ENCODE assay signal across 8 mouse cellular contexts in genomic region chr7:43482090-43482716, GRCm38 (mm10). TPM values are rescaled to one million over a fixed set of nuclear protein-coding genes. Genes with fewer than 3 reads are reported as not detected.
DNase-seq lines count a peak whose midpoint lies in the region; ATAC-seq and TF ChIP-seq lines count a peak whose summit lies in the region.
"Had no signal": no experiment of that assay in that cellular context is flagged by ENCODE, and none has a peak within 500 bp of the region (broad histone marks: within the 10 kb centered on the region; RNA-seq: fewer than 3 reads in every experiment).

No protein-coding gene starts in this region.

- ATAC-seq in forebrain, embryonic 12.5 days (ENCODE audit: low FRiP score): peak; percentile 51
- ATAC-seq in hindbrain, embryonic 16.5 days: peak; percentile 73
- peak; percentile 33 for ATAC-seq in midbrain, embryonic 16.5 days

- intact Hi-C loops in left cerebral cortex, adult 2 months (cut with DNase I): no loop called here
- intact Hi-C loops in left cerebral cortex, postnatal 25 days (cut with DNase I): no loop called here

- peaks cover 26% of the 10 kb centered on the region for H3K27me3 ChIP-seq in forebrain, embryonic 12.5 days
- peaks cover 12% of the 10 kb centered on the region for H3K27me3 ChIP-seq in hindbrain, embryonic 16.5 days (replicated peaks; ENCODE audit: control insufficient read depth, insufficient read depth, low read length)
- peaks cover 8% of the 10 kb centered on the region for H3K27me3 ChIP-seq in midbrain, embryonic 16.5 days (ENCODE audit: control insufficient read depth, insufficient read depth, low read depth, low read length)

- TF ChIP-seq CTCF in left cerebral cortex, adult 2 months (IDR thresholded peaks at IDR 0.05): no peak

- H3K9me3 ChIP-seq in forebrain, embryonic 12.5 days: no peaks in the 10 kb centered on the region
- H3K9me3 ChIP-seq in hindbrain, embryonic 16.5 days (ENCODE audit: control insufficient read depth, low read length): no peaks in the 10 kb centered on the region
- H3K9me3 ChIP-seq in midbrain, embryonic 16.5 days (replicated peaks; ENCODE audit: control insufficient read depth, low read length, poor library complexity, severe bottlenecking): no peaks in the 10 kb centered on the region

- no peak overlapping the region for H3K4me3 ChIP-seq in left cerebral cortex, adult 2 months
- H3K4me3 ChIP-seq in forebrain, embryonic 12.5 days (replicated peaks): no peak overlapping the region
- no peak overlapping the region for H3K4me3 ChIP-seq in hindbrain, embryonic 16.5 days (ENCODE audit: low read length)
- no peak overlapping the region for H3K4me3 ChIP-seq in midbrain, embryonic 16.5 days (ENCODE audit: low read depth, low read length)

- no peak overlapping the region for H3K4me2 ChIP-seq in forebrain, embryonic 12.5 days
- no peak overlapping the region for H3K4me2 ChIP-seq in hindbrain, embryonic 16.5 days (ENCODE audit: low read length)
- no peak overlapping the region for H3K4me2 ChIP-seq in midbrain, embryonic 16.5 days (ENCODE audit: low read length)

- WGBS in forebrain, embryonic 12.5 days: 46% methylated on average over 8 of the region's 8 CpGs
- whole genome bisulfite sequencing in hindbrain, embryonic 16.5 days: 33% methylated on average over 8 of the region's 8 CpGs
- 57% methylated on average over 8 of the region's 8 CpGs for WGBS in midbrain, embryonic 16.5 days

- H3K9ac ChIP-seq in forebrain, embryonic 12.5 days: no peak overlapping the region
- H3K9ac ChIP-seq in hindbrain, embryonic 16.5 days (ENCODE audit: low read depth, low read length): no peak overlapping the region
- no peak overlapping the region for H3K9ac ChIP-seq in midbrain, embryonic 16.5 days (ENCODE audit: low read depth, low read length)

- DNase-seq in left cerebral cortex, adult 2 months (ENCODE audit: extremely low spot score in 1 of 2, low spot score in 2 of 2): no peak
- DNase-seq in left cerebral cortex, postnatal 25 days (ENCODE audit: low spot score in 2 of 2): no peak
- no peak for DNase-seq in urinary bladder, postnatal 10 days (ENCODE audit: low spot score)
- no peak for DNase-seq in spleen, postnatal 10 days (ENCODE audit: low spot score in 2 of 2)
- DNase-seq: layer of hippocampus, adult 9-11 months had no signal

- peaks cover 24% of the 10 kb centered on the region for H3K4me1 ChIP-seq in forebrain, embryonic 12.5 days
- H3K4me1 ChIP-seq in hindbrain, embryonic 16.5 days (ENCODE audit: control insufficient read depth, insufficient read depth, low read depth, low read length): peaks cover 7% of the 10 kb centered on the region
- H3K4me1 ChIP-seq in midbrain, embryonic 16.5 days (ENCODE audit: control insufficient read depth, insufficient read depth, low read length): peaks cover 4% of the 10 kb centered on the region

- H3K36me3 ChIP-seq in forebrain, embryonic 12.5 days (replicated peaks): peaks cover 7% of the 10 kb centered on the region
- no peaks in the 10 kb centered on the region; the same call in 1 of the 2 replicates for H3K36me3 ChIP-seq in hindbrain, embryonic 16.5 days (ENCODE audit: control insufficient read depth, insufficient read depth, low read length)
- H3K36me3 ChIP-seq in midbrain, embryonic 16.5 days (ENCODE audit: control insufficient read depth, insufficient read depth, low read length): no peaks in the 10 kb centered on the region

- peak overlapping the region; percentile 8; the same call in 1 of the 2 replicates for H3K27ac ChIP-seq in left cerebral cortex, adult 2 months
- no peak overlapping the region for H3K27ac ChIP-seq in forebrain, embryonic 12.5 days
- no peak overlapping the region for H3K27ac ChIP-seq in hindbrain, embryonic 16.5 days (ENCODE audit: low read depth, low read length)
- H3K27ac ChIP-seq in midbrain, embryonic 16.5 days (ENCODE audit: low read length): no peak overlapping the region

RNA-seq across cellular contexts. Expression of gene Iglon5, which starts 7.7 kb away (rescaled TPM):
- 10 to 100 TPM; 24.4 to 27.3 TPM for total RNA-seq in left cerebral cortex, adult 2 months (2021)
- total RNA-seq in left cerebral cortex, postnatal 25 days (2021): 10 to 100 TPM; 28.4 to 28.9 TPM
- 2.5 and 2.8 TPM in 2 replicates for polyA plus RNA-seq in forebrain, embryonic 12.5 days (2016; fragmentation: Nextera tagmentation; extraction: Ambion mirVana)
- polyA plus RNA-seq in hindbrain, embryonic 16.5 days (2015; fragmentation: Nextera tagmentation; extraction: Ambion mirVana): 9.7 and 12.0 TPM in 2 replicates
- polyA plus RNA-seq in midbrain, embryonic 16.5 days (2015; fragmentation: Nextera tagmentation; extraction: Ambion mirVana): 7.1 and 7.7 TPM in 2 replicates

RNA-seq across cellular contexts. Expression of gene Vsig10l, which starts 19.3 kb away (rescaled TPM):
- 1 to 10 TPM in 1 of 2 experiments, under 1 TPM in 1; 0.89 to 1.2 TPM for total RNA-seq in left cerebral cortex, adult 2 months (2021)
- 1 to 10 TPM; 2.0 to 2.8 TPM for total RNA-seq in left cerebral cortex, postnatal 25 days (2021)
- 3.1 and 5.0 TPM in 2 replicates for polyA plus RNA-seq in forebrain, embryonic 12.5 days (2016; fragmentation: Nextera tagmentation; extraction: Ambion mirVana)
- polyA plus RNA-seq in hindbrain, embryonic 16.5 days (2015; fragmentation: Nextera tagmentation; extraction: Ambion mirVana): 20.4 and 26.1 TPM in 2 replicates
- polyA plus RNA-seq in midbrain, embryonic 16.5 days (2015; fragmentation: Nextera tagmentation; extraction: Ambion mirVana): 15.5 and 15.7 TPM in 2 replicates

RNA-seq across cellular contexts. Expression of gene 4931406B18Rik, which starts 23.5 kb away (rescaled TPM):
- total RNA-seq in left cerebral cortex, adult 2 months (2021): not detected
- total RNA-seq in left cerebral cortex, postnatal 25 days (2021): not detected
- not detected in 2 replicates for polyA plus RNA-seq in forebrain, embryonic 12.5 days (2016; fragmentation: Nextera tagmentation; extraction: Ambion mirVana)
- 0.07 and 0.11 TPM in 2 replicates for polyA plus RNA-seq in hindbrain, embryonic 16.5 days (2015; fragmentation: Nextera tagmentation; extraction: Ambion mirVana)
- polyA plus RNA-seq in midbrain, embryonic 16.5 days (2015; fragmentation: Nextera tagmentation; extraction: Ambion mirVana): not detected in 2 replicates

RNA-seq across cellular contexts. Expression of gene Gm45233, which starts 38.3 kb away (rescaled TPM):
- under 1 TPM in 1 of 2 experiments, not detected in 1; 0.89 TPM for total RNA-seq in left cerebral cortex, adult 2 months (2021)
- under 1 TPM in 1 of 2 experiments, not detected in 1; 0.53 TPM for total RNA-seq in left cerebral cortex, postnatal 25 days (2021)
- polyA plus RNA-seq in forebrain, embryonic 12.5 days (2016; fragmentation: Nextera tagmentation; extraction: Ambion mirVana): 0.47 TPM in 1 of 2 replicates, not detected in the other
- 0.49 TPM in 1 of 2 replicates, not detected in the other for polyA plus RNA-seq in hindbrain, embryonic 16.5 days (2015; fragmentation: Nextera tagmentation; extraction: Ambion mirVana)
- 0.36 and 1.2 TPM in 2 replicates for polyA plus RNA-seq in midbrain, embryonic 16.5 days (2015; fragmentation: Nextera tagmentation; extraction: Ambion mirVana)

RNA-seq across cellular contexts. Expression of gene Etfb, which starts 38.3 kb away (rescaled TPM):
- total RNA-seq in left cerebral cortex, adult 2 months (2021): 10 to 100 TPM; 58.2 TPM
- total RNA-seq in left cerebral cortex, postnatal 25 days (2021): 10 to 100 TPM; 52.2 to 59.1 TPM
- 151 and 161 TPM in 2 replicates for polyA plus RNA-seq in forebrain, embryonic 12.5 days (2016; fragmentation: Nextera tagmentation; extraction: Ambion mirVana)
- polyA plus RNA-seq in hindbrain, embryonic 16.5 days (2015; fragmentation: Nextera tagmentation; extraction: Ambion mirVana): 140 and 142 TPM in 2 replicates
- polyA plus RNA-seq in midbrain, embryonic 16.5 days (2015; fragmentation: Nextera tagmentation; extraction: Ambion mirVana): 96.3 and 105 TPM in 2 replicates
